Mouse (Mus musculus) hindbrain, embryonic 14.5 days (tissue): ENCODE results near the gene Parp3. TPM values are rescaled to one million over a fixed set of nuclear protein-coding genes. Genes with fewer than 3 reads are reported as not detected.

Experiments
- ATAC-seq: fragments of 200-750 bp; cut with Nextera tagmentation; 2 replicates; pipeline ENCODE4 v1.8.0; 2017; ENCODE audit warnings: moderate number of reproducible peaks, mild to moderate bottlenecking, moderate TSS enrichment, moderate library complexity; ENCODE audit not compliant: low FRiP score
- DNase-seq: peaks from one replicate; pipeline ENCODE4 v3.0.0-alpha.2; 2015; ENCODE audit warnings: low spot score
- H3K27ac ChIP-seq: fragments of 300-500 bp; sonication (generic); 2 replicates; pipeline ENCODE4 v1.5.1; 2014; ENCODE audit warnings: mild to moderate bottlenecking, moderate library complexity
- H3K27me3 ChIP-seq: fragments of 300-500 bp; sonication (generic); 2 replicates; pipeline ENCODE4 v1.6.1; 2014; ENCODE audit warnings: mild to moderate bottlenecking, low read length, mixed read lengths; ENCODE audit not compliant: control insufficient read depth, insufficient read depth
- H3K36me3 ChIP-seq: fragments of 300-500 bp; sonication (generic); replicated peaks from 2 replicates; pipeline ENCODE4 v1.6.1; 2014; ENCODE audit not compliant: control insufficient read depth, insufficient read depth
- H3K4me1 ChIP-seq: fragments of 300-500 bp; sonication (generic); replicated peaks from 2 replicates; pipeline ENCODE4 v1.6.1; 2014; ENCODE audit warnings: antibody characterized with exemption, low read length, mixed read lengths; ENCODE audit not compliant: control insufficient read depth, insufficient read depth
- H3K4me2 ChIP-seq: fragments of 300-500 bp; sonication (generic); replicated peaks from 2 replicates; pipeline ENCODE4 v1.6.1; 2014; ENCODE audit warnings: mild to moderate bottlenecking, moderate library complexity
- H3K4me3 ChIP-seq: fragments of 300-500 bp; sonication (generic); replicated peaks from 2 replicates; pipeline ENCODE4 v1.5.1; 2014; ENCODE audit warnings: mild to moderate bottlenecking, low read length
- H3K9ac ChIP-seq: fragments of 300-500 bp; sonication (generic); 2 replicates; pipeline ENCODE4 v1.6.1; 2014
- H3K9me3 ChIP-seq: fragments of 300-500 bp; sonication (generic); 2 replicates; pipeline ENCODE4 v1.6.1; 2016; ENCODE audit warnings: low read length; ENCODE audit not compliant: control insufficient read depth
- WGBS: fragments of 180-500 bp; shearing (Covaris S2); extraction: QIAGEN DNeasy Blood & Tissue Kit; methylation state at CpG from one replicate; pipeline ENCODE4 v1.1.7; 2014; 5-methylcytosine and 5-hydroxymethylcytosine counted together
- polyA plus RNA-seq: library from polyadenylated mRNA; unstranded; fragments of >200 nt; fragmentation: Nextera tagmentation; extraction: Ambion mirVana; gene quantifications from 2 replicates; pipeline ENCODE4 v1.2.1, GENCODE M21; 2014

Gene Parp3
- polyA plus RNA-seq, 1 experiment from 2014 or later = 0.52 TPM

- DNase-seq (no peak), ATAC-seq (no peak)
- no peak overlapping the region for H3K4me2 ChIP-seq
- no peaks in the 10 kb centered on the region for H3K9me3 ChIP-seq
- peaks cover 41% of the 10 kb centered on the region for H3K36me3 ChIP-seq
- H3K9ac ChIP-seq = no peak overlapping the region
- 91% methylated on average over 12 of the region's 12 CpGs for WGBS
- H3K27me3 ChIP-seq = no peaks in the 10 kb centered on the region
- H3K4me3 ChIP-seq = no peak overlapping the region
- H3K4me1 ChIP-seq = peaks cover 27% of the 10 kb centered on the region
- H3K27ac ChIP-seq = no peak overlapping the region
Measured at GRCm38 (mm10) chr9:106462430-106462800, 14.3 kb downstream of the Parp3 start.

GRCm38 (mm10) chr9:106461641-106462429 lies 14.9 kb downstream of the Parp3 start:
- ATAC-seq = no peak
- H3K4me2 ChIP-seq = no peak overlapping the region
- peaks cover 33% of the 10 kb centered on the region for H3K4me1 ChIP-seq
- no peaks in the 10 kb centered on the region for H3K9me3 ChIP-seq
- H3K4me3 ChIP-seq = no peak overlapping the region
- DNase-seq = no peak
- no peak overlapping the region for H3K27ac ChIP-seq
- WGBS = 76% methylated on average over 16 of the region's 16 CpGs
- H3K27me3 ChIP-seq = no peaks in the 10 kb centered on the region
- peaks cover 41% of the 10 kb centered on the region for H3K36me3 ChIP-seq
- no peak overlapping the region for H3K9ac ChIP-seq

- Histone ChIP-seq H3K36me3 (peaks cover 41% of the 10 kb centered on the region), H3K4me2 (no peak overlapping the region), H3K27ac (no peak overlapping the region), H3K9ac (no peak overlapping the region), H3K4me1 (peaks cover 41% of the 10 kb centered on the region), H3K9me3 (no peaks in the 10 kb centered on the region), H3K4me3 (no peak overlapping the region), H3K27me3 (no peaks in the 10 kb centered on the region)
- no peak for DNase-seq
- ATAC-seq = no peak
- 91% methylated on average over 9 of the region's 9 CpGs for WGBS
Measured at GRCm38 (mm10) chr9:106461026-106461415, 15.7 kb downstream of the Parp3 start.

- H3K9ac ChIP-seq = no peak overlapping the region
- H3K4me2 ChIP-seq = no peak overlapping the region
- DNase-seq = no peak
- H3K36me3 ChIP-seq = peaks cover 41% of the 10 kb centered on the region
- H3K4me3 ChIP-seq = no peak overlapping the region
- H3K9me3 ChIP-seq = no peaks in the 10 kb centered on the region
- H3K27me3 ChIP-seq = no peaks in the 10 kb centered on the region
- peaks cover 41% of the 10 kb centered on the region for H3K4me1 ChIP-seq
- H3K27ac ChIP-seq = no peak overlapping the region
- WGBS = 86% methylated on average over 18 of the region's 18 CpGs
- ATAC-seq = no peak
Measured at GRCm38 (mm10) chr9:106460401-106461025, 16.2 kb downstream of the Parp3 start.

GRCm38 (mm10) chr9:106459946-106460345 lies 16.8 kb downstream of the Parp3 start:
- Histone ChIP-seq H3K27me3 (no peaks in the 10 kb centered on the region), H3K4me2 (no peak overlapping the region), H3K4me3 (no peak overlapping the region), H3K4me1 (peaks cover 40% of the 10 kb centered on the region), H3K27ac (no peak overlapping the region), H3K9me3 (no peaks in the 10 kb centered on the region), H3K36me3 (peaks cover 41% of the 10 kb centered on the region), H3K9ac (no peak overlapping the region)
- no peak for ATAC-seq
- WGBS = 89% methylated on average over 15 of the region's 15 CpGs
- DNase-seq = no peak

- Histone ChIP-seq H3K36me3 (peaks cover 27% of the 10 kb centered on the region), H3K4me1 (peaks cover 35% of the 10 kb centered on the region), H3K27me3 (no peaks in the 10 kb centered on the region), H3K9ac (peak overlapping the region; percentile 91), H3K27ac (no peak overlapping the region), H3K9me3 (no peaks in the 10 kb centered on the region), H3K4me3 (no peak overlapping the region), H3K4me2 (peak overlapping the region; percentile 96; the same call in 1 of the 2 replicates)
- DNase-seq (no peak), ATAC-seq (no peak)
- 52% methylated on average over 5 of the region's 5 CpGs for WGBS
Measured at GRCm38 (mm10) chr9:106457920-106458319, 18.8 kb downstream of the Parp3 start.

GRCm38 (mm10) chr9:106457163-106457559 lies 19.6 kb downstream of the Parp3 start:
- WGBS = 37% methylated on average over 9 of the region's 9 CpGs
- ATAC-seq (no peak), DNase-seq (no peak)
- Histone ChIP-seq H3K9ac (peak overlapping the region; percentile 91), H3K4me3 (peak overlapping the region; percentile 60), H3K4me2 (peak overlapping the region; percentile 96), H3K4me1 (peaks cover 40% of the 10 kb centered on the region), H3K36me3 (peaks cover 22% of the 10 kb centered on the region), H3K9me3 (no peaks in the 10 kb centered on the region), H3K27me3 (no peaks in the 10 kb centered on the region), H3K27ac (peak overlapping the region; percentile 81)

GRCm38 (mm10) chr9:106456325-106457162 lies 20.2 kb downstream of the Parp3 start:
- peaks cover 15% of the 10 kb centered on the region for H3K36me3 ChIP-seq
- DNase-seq = no peak
- H3K27ac ChIP-seq = peak overlapping the region; percentile 81
- peak overlapping the region; percentile 96 for H3K4me2 ChIP-seq
- peak overlapping the region; percentile 60 for H3K4me3 ChIP-seq
- H3K27me3 ChIP-seq = no peaks in the 10 kb centered on the region
- H3K9me3 ChIP-seq = no peaks in the 10 kb centered on the region
- no peak for ATAC-seq
- peak overlapping the region; percentile 91 for H3K9ac ChIP-seq
- WGBS = 23% methylated on average over 15 of the region's 15 CpGs
- peaks cover 40% of the 10 kb centered on the region for H3K4me1 ChIP-seq
